Mouse (Mus musculus): ENCODE measurements around the gene Fam160a1.

DNA sequence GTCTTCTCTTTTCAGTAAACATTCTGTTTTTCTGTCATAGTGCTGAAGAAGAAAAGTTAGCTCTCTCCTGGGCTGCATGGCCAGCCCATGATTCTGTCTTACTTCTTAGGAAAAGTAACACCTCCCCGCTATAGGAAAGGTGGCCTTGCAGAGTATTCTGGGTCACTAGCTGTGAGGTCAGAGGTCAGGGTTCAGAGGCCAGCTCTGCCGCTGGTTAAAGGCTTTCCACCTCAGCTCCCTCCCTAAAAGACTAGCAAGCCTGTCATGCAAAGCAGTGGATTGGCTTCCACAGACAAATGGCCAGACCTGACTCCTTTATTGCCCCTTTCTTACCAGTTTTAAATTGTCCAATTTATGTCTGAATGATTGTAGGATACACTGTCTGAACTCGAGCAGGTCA lies 46.9 kb upstream of the Fam160a1 start:
- TF ChIP-seq CTCF (IDR thresholded peaks at IDR 0.05; ENCODE audit: low read depth) (no peak), EP300 (optimal IDR thresholded peaks at IDR 0.05) (no peak)
